Mouse (Mus musculus): ENCODE measurements around the gene Usp22.
A peak's percentile ranks its signal among the peaks of the same experiment; 100 is the strongest.
"Not testable (repeated sequence)": the region's sequence is repeated elsewhere in the genome, so short reads cannot be mapped to it uniquely, and the experiment has no call there.

Gene Usp22

GRCm38 (mm10) chr11:61190776-61191175 is 15.9 kb upstream of the Usp22 start:
- DNase-seq (ENCODE audit: low spot score): no peak

GRCm38 (mm10) chr11:61183820-61184219 is 9.0 kb upstream of the Usp22 start:
- DNase-seq (ENCODE audit: low spot score): no peak

GRCm38 (mm10) chr11:61181624-61182023 is 6.8 kb upstream of the Usp22 start:
- no peak for DNase-seq (ENCODE audit: low spot score)

- DNase-seq (ENCODE audit: low spot score): no peak
Observed at GRCm38 (mm10) chr11:61180361-61180760, 5.5 kb upstream of the Usp22 start.

- DNase-seq (ENCODE audit: low spot score): no peak
Observed at GRCm38 (mm10) chr11:61176321-61176720, 1.5 kb upstream of the Usp22 start.

- no peak for DNase-seq (ENCODE audit: low spot score)
Observed at GRCm38 (mm10) chr11:61175778-61176177, 923 bp upstream of the Usp22 start.

GRCm38 (mm10) chr11:61174291-61174820 is 499 bp downstream of the Usp22 start:
- peak; percentile 85 for DNase-seq (ENCODE audit: low spot score)

- DNase-seq (ENCODE audit: low spot score): not testable (repeated sequence)
Observed at GRCm38 (mm10) chr11:61173477-61173876, 1.4 kb downstream of the Usp22 start.

- DNase-seq (ENCODE audit: low spot score): no peak
Observed at GRCm38 (mm10) chr11:61170184-61170583, 4.7 kb downstream of the Usp22 start.

- DNase-seq (ENCODE audit: low spot score): no peak
Observed at GRCm38 (mm10) chr11:61164881-61165280, 10.0 kb downstream of the Usp22 start.

GRCm38 (mm10) chr11:61164366-61164765 is 10.5 kb downstream of the Usp22 start:
- no peak for DNase-seq (ENCODE audit: low spot score)

GRCm38 (mm10) chr11:61163341-61163740 is 11.5 kb downstream of the Usp22 start:
- DNase-seq (ENCODE audit: low spot score): no peak

GRCm38 (mm10) chr11:61162776-61163175 is 12.1 kb downstream of the Usp22 start:
- DNase-seq (ENCODE audit: low spot score): no peak

- DNase-seq (ENCODE audit: low spot score): no peak
Observed at GRCm38 (mm10) chr11:61161121-61161520, 13.7 kb downstream of the Usp22 start.

- DNase-seq (ENCODE audit: low spot score): no peak
Observed at GRCm38 (mm10) chr11:61159796-61160732, 14.8 kb downstream of the Usp22 start.

GRCm38 (mm10) chr11:61158141-61158540 is 16.7 kb downstream of the Usp22 start:
- no peak for DNase-seq (ENCODE audit: low spot score)

- DNase-seq (ENCODE audit: low spot score): no peak
Observed at GRCm38 (mm10) chr11:61155727-61156126, 19.1 kb downstream of the Usp22 start.

- DNase-seq (ENCODE audit: low spot score): no peak
Observed at GRCm38 (mm10) chr11:61150233-61151001, 24.4 kb downstream of the Usp22 start.

- DNase-seq (ENCODE audit: low spot score): no peak
Observed at GRCm38 (mm10) chr11:61147300-61147683, 27.6 kb downstream of the Usp22 start.

GRCm38 (mm10) chr11:61146645-61147299 is 28.1 kb downstream of the Usp22 start:
- DNase-seq (ENCODE audit: low spot score): peak; percentile 15

- DNase-seq (ENCODE audit: low spot score): no peak
Observed at GRCm38 (mm10) chr11:61145551-61145950, 29.3 kb downstream of the Usp22 start.

Data from yolk sac, embryonic 10.5 days (tissue).